Mouse (Mus musculus) G1E (cell line): ENCODE results near the gene Bace2.

Experiments used
- CTCF ChIP-seq: IDR thresholded peaks from 2 replicates; pipeline ENCODE4 v1.5.1; 2012; ENCODE audit warnings: low read depth, low read length, inconsistent platforms, mixed read lengths
- POLR2AphosphoS5 ChIP-seq: IDR thresholded peaks from 2 replicates; pipeline ENCODE4 v1.6.1; 2012; ENCODE audit warnings: low read depth, low read length, inconsistent platforms; ENCODE audit not compliant: insufficient replicate concordance

- TF ChIP-seq CTCF, result no peak
- no peak for TF ChIP-seq POLR2AphosphoS5
These were observed 39.9 kb downstream of the Bace2 start for GRCm38 (mm10) chr16:97396436-97396835.
